Mouse (Mus musculus): ENCODE measurements at regions not wholly inside any gene's neighbourhood (a gene's known extent, or its start where the extent isn't known, plus 50 kb on each side); places are given as distances from the start of the nearest gene placed in this dataset.
"Not testable (repeated sequence)": the region's sequence is repeated elsewhere in the genome, so short reads cannot be mapped to it uniquely, and the experiment has no call there.

DNA sequence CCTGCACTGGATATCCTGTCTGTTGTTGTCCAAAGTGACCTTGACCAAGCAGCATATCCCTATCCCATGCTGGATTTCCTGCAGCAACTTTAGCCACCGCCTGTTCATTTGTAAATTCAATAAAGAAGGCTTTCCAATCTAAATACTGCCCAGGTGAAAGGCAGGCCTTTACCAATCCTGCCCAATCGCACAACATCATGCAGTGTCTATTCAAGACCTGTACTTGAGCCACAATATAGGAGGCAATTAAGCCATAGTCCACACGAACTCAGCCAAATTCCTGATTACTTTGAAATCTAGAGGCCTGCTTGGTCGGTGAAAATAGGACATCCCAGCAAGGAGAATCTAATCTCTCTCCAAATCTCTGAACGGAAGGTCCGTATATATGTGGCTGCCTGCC is 95.8 kb upstream of the Vmn1r2 start:
- ATAC-seq (replicated peaks; ENCODE audit: low FRiP score, low TSS enrichment, poor library complexity, severe bottlenecking): not testable (repeated sequence)

DNA sequence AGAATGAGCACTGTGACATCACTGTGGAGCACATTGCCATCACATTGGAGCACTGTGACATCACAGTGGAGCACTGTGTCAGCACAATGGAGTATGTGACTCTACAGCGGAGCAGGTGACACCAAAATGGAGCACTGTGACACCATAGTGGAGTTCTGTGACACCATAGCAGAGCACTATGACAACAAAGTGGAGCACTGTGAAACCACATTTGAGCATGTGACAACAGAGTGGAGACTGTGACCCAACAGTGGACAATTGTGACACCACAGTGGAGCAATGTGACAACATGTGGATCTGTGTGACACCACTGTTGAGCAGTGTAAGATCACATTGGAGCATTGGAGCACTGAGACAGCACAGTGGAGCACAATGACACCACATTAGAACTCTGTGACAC is 87.2 kb upstream of the Vmn1r2 start:
- ATAC-seq (replicated peaks; ENCODE audit: low FRiP score, low TSS enrichment, poor library complexity, severe bottlenecking): no peak

GRCm38 (mm10) chr4:3080385-3081125 is 86.6 kb upstream of the Vmn1r2 start:
- no peak for ATAC-seq (replicated peaks; ENCODE audit: low FRiP score, low TSS enrichment, poor library complexity, severe bottlenecking)

GRCm38 (mm10) chr4:3081148-3081952 is 85.8 kb upstream of the Vmn1r2 start:
- 0 out of 2 replicates have a peak, but pooled peaks have one; percentile 4 for ATAC-seq (replicated peaks; ENCODE audit: low FRiP score, low TSS enrichment, poor library complexity, severe bottlenecking)

DNA sequence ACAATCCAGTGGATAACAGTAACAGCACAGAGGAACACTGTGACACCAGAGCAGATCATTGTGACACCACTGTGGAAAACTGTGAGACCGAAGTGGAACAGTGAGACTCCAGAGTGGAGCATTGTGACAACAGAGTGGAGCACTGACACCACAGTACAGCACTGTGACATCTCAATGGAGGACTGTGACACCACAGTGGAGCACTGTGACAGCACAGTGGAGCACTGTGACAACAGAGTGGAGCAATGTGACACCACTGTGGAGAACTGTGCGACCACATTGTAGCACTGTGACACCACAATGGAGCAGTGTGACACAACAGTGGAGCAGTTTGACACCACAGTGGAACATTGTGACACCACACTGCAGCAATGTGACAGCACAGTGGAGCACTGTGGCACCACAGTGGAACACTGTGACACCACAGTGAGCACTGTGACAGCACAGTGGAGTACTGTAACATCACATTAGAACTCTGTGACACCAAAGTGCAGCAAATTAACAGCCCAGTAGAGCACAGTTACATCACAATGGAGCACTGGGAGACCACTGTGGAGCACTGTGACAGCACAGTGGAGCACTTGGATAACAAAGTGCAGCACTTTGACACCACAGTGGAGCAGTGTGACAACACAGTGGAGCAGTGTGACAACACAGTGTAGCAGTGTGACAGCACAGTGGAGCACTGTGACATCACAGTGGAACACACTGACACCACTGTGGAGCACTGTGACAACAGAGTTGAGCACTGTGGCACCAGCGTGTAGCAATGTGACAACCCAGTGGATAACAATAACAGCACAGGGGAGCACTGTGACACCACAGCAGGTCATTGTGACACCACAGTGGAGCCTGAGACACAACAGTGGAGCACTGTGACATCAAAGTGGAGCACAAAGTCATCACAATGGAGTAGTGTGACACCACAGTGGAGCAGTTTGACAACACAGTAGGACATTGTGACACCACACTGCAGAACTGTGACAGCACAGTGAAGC is 84.9 kb upstream of the Vmn1r2 start:
- peak; percentile 9; the same call in 1 of the 2 replicates for ATAC-seq (replicated peaks; ENCODE audit: low FRiP score, low TSS enrichment, poor library complexity, severe bottlenecking)

DNA sequence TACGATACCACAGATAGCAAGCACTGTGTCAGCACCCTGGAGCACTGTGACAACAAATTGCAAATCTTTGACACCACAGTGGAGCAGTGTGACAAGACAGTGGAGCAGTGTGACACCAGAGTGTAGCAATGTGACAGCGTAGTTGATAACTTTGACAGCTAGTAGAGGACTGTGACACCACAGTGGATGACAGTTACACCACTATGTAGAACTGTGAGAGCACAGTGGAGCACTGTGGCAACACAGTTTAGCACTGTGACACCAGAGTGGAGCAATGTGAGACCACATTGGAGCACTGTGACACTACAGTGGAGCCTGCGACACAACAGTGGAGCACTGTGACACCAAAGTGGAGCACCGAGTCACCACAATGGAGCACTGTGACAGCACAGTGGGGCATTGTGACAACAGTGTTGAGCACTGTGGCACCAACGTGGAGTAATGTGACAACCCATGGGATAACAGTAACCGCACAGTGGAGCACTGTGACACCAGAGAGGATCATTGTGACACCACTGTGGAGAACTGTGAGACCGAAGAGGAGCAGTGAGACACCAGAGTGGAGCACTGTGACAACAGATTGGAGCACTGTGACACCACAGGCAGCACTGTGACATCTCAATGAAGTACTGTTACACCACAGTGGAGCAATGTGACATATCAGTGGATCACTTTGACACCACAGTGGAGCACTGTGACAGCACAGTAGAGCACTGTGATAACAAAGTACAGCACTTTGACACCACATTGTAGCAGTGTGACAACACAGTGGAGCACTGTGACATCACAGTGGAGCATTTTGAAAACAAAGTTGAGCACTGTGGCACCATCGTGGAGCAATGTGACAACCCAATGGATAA is 83.7 kb upstream of the Vmn1r2 start:
- 0 out of 2 replicates have a peak, but pooled peaks have one; percentile 20 for ATAC-seq (replicated peaks; ENCODE audit: low FRiP score, low TSS enrichment, poor library complexity, severe bottlenecking)

DNA sequence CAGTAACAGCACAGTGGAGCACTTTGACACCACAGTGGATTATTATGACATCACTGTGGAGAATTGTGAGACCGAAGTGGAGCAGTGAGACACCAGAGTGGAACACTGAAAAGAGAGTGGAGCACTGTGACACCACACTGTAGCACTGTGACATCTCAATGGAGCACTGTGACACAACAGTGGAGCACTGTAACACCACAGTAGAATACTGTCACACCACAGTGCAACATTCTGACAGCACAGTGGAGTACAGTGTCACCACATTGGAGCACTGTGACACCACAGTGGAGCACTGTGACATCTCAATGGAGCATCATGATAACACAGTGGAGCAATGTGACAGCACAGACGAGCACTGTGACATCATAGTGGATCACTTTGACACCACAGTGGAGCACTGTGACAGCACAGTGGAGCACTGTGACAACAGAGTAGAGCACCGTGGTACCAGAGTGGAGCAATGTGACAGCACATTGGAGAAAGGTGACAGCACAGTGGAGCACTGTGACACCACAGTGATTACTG is 83.0 kb upstream of the Vmn1r2 start:
- ATAC-seq (replicated peaks; ENCODE audit: low FRiP score, low TSS enrichment, poor library complexity, severe bottlenecking): peak; percentile 9; the same call in 1 of the 2 replicates

- no peak; the same call in 1 of the 2 replicates for ATAC-seq (replicated peaks; ENCODE audit: low FRiP score, low TSS enrichment, poor library complexity, severe bottlenecking)
Measured at GRCm38 (mm10) chr4:3085456-3086448, 81.4 kb upstream of the Vmn1r2 start.

DNA sequence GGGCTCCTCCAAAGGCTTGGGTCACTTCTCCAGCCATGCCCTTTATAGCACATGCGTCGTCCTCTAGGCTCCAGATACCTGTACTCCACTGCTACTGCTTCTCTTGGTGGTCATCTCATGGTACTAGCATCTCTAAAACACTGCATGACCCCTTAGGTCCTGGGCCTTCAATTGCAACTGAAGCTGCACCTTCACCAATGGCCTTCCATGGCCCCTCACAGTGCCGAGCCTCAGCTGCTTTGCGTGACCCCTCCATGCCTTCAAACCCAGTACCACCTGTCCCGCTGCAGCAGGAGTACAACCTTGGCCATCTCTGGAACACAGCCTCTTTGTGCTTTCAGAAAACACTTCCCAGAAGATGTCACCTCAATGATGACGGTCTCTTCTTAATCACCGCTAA is 79.5 kb upstream of the Vmn1r2 start:
- not testable (repeated sequence) for ATAC-seq (replicated peaks; ENCODE audit: low FRiP score, low TSS enrichment, poor library complexity, severe bottlenecking)

- ATAC-seq (replicated peaks; ENCODE audit: low FRiP score, low TSS enrichment, poor library complexity, severe bottlenecking): peak; percentile 55
Measured at GRCm38 (mm10) chr4:3089567-3090377, 77.3 kb upstream of the Vmn1r2 start.

DNA sequence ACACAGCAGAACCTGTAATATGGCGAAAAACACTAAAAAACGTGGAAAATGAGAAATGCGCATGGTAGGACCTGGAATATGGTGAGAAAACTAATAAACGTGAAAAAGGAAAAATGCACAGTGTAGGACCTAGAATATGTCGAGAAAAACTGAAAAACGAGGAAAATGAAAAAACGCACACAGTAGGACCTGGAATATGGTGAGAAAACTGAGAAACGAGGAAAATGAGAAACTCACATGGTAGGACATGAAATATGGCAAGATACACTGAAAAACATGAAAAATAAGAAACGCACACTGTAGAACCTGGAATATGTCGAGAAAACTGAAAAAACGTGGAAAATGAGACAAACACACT is 76.8 kb upstream of the Vmn1r2 start:
- peak; percentile 59 for ATAC-seq (replicated peaks; ENCODE audit: low FRiP score, low TSS enrichment, poor library complexity, severe bottlenecking)

DNA sequence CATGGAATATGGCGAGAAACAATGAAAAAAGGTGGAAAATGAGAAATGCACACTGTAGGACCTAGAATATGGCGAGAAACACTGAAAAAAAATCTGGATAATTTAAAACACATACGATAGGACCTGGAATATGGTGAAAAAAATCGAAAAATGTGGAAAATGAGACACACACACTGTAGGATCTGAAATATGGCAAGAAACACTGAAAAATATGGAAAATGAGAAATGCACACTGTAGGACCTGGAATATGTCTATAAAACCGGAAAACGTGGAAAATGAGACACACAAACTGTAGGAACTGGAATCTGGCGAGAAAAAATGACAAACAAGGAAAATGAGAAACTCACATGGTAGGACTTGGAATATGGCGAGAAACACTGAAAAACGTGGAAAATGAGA is 76.4 kb upstream of the Vmn1r2 start:
- ATAC-seq (replicated peaks; ENCODE audit: low FRiP score, low TSS enrichment, poor library complexity, severe bottlenecking): no peak

Data from megakaryocyte-erythroid progenitor cell, adult 5-6 weeks (primary cell).